ENCODE assay signal across 18 mouse cellular contexts in genomic region chr10:45204582-45204981, GRCm38 (mm10). TPM values are rescaled to one million over a fixed set of nuclear protein-coding genes. Genes with fewer than 3 reads are reported as not detected.
"Had no signal": no experiment of that assay in that cellular context is flagged by ENCODE, and none has a peak within 500 bp of the region (broad histone marks: within the 10 kb centered on the region; RNA-seq: fewer than 3 reads in every experiment).

No protein-coding gene starts in this region.

- H3K4me2 ChIP-seq: neural tube, embryonic 12.5 days; neural tube, embryonic 13.5 days; neural tube, embryonic 15.5 days; stomach, embryonic 15.5 days had no signal

- H3K27me3 ChIP-seq: neural tube, embryonic 12.5 days; neural tube, embryonic 13.5 days; neural tube, embryonic 15.5 days; stomach, embryonic 15.5 days had no signal

- H3K36me3 ChIP-seq: neural tube, embryonic 12.5 days; neural tube, embryonic 13.5 days; neural tube, embryonic 15.5 days; stomach, embryonic 15.5 days had no signal

- DNase-seq: retina, postnatal 1 day; right cerebral cortex, postnatal 14 days; right cerebral cortex, postnatal 25 days; right cerebral cortex, postnatal 4 days; spleen, adult 18-20 months; thymus, adult 18-20 months; thymus, adult 2 months; thymus, postnatal 14 days; thymus, postnatal 25 days; thymus, postnatal 36 days; thymus, postnatal 4 days had no signal

- H3K4me3 ChIP-seq: neural tube, embryonic 12.5 days; neural tube, embryonic 13.5 days; neural tube, embryonic 15.5 days; stomach, embryonic 15.5 days had no signal

RNA-seq across cellular contexts. Expression of gene Popdc3, which starts 26.7 kb away (rescaled TPM):
- total RNA-seq: neutrophil, adult 5-6 weeks had no signal
- polyA plus RNA-seq: small intestine, adult 2 months; testis, adult 2 months had no signal
